In genomic region chr11:102146005-102146404, GRCm38 (mm10) we compare ENCODE assay signal across 8 mouse cellular contexts. TPM values are rescaled to one million over a fixed set of nuclear protein-coding genes. Genes with fewer than 3 reads are reported as not detected.
A peak's percentile ranks its signal among the peaks of the same experiment; 100 is the strongest.
DNase-seq lines count a peak whose midpoint lies in the region; ATAC-seq and TF ChIP-seq lines count a peak whose summit lies in the region.

No protein-coding gene starts in this region.

- ATAC-seq in midbrain, embryonic 11.5 days (ENCODE audit: low FRiP score): no peak
- no peak for ATAC-seq in midbrain, postnatal 0 days (ENCODE audit: low FRiP score)
- 0 out of 2 replicates have a peak, but pooled peaks have one; percentile 32 for ATAC-seq in stomach, embryonic 15.5 days (ENCODE audit: insufficient read depth, low FRiP score, low read depth)

- H3K36me3 ChIP-seq in midbrain, embryonic 11.5 days (ENCODE audit: control insufficient read depth, insufficient read depth, low read length): no peaks in the 10 kb centered on the region
- no peaks in the 10 kb centered on the region for H3K36me3 ChIP-seq in midbrain, postnatal 0 days (ENCODE audit: insufficient read depth, low read length)
- H3K36me3 ChIP-seq in stomach, embryonic 15.5 days: no peaks in the 10 kb centered on the region

- H3K9me3 ChIP-seq in midbrain, embryonic 11.5 days (ENCODE audit: control insufficient read depth, low read length): no peaks in the 10 kb centered on the region
- no peaks in the 10 kb centered on the region for H3K9me3 ChIP-seq in midbrain, postnatal 0 days (ENCODE audit: low read length)
- no peaks in the 10 kb centered on the region for H3K9me3 ChIP-seq in stomach, embryonic 15.5 days

- H3K9ac ChIP-seq in midbrain, embryonic 11.5 days (ENCODE audit: low read length): no peak overlapping the region
- H3K9ac ChIP-seq in midbrain, postnatal 0 days (replicated peaks; ENCODE audit: low read length, poor library complexity, severe bottlenecking): no peak overlapping the region
- H3K9ac ChIP-seq in stomach, embryonic 15.5 days: no peak overlapping the region

- no peak for TF ChIP-seq CTCF in midbrain, postnatal 0 days (IDR thresholded peaks at IDR 0.05)

- DNase-seq in adrenal gland, adult 2 months: peak; percentile 43
- DNase-seq in adrenal gland, adult 8-10 months: no peak
- peak; percentile 94 for DNase-seq in midbrain, embryonic 11.5 days (ENCODE audit: low spot score, missing footprints)
- DNase-seq in midbrain, postnatal 0 days (ENCODE audit: low spot score): no peak
- peak; percentile 36 to 65 for DNase-seq in kidney, postnatal 25 days
- DNase-seq in natural killer cell, adult 2 months (ENCODE audit: low spot score in 2 of 2): no peak
- no peak for DNase-seq in adipocyte (ENCODE audit: low spot score)

- H3K4me1 ChIP-seq in midbrain, embryonic 11.5 days (ENCODE audit: control insufficient read depth, insufficient read depth, low read length): 0 out of 2 replicates have a peak, but pooled peaks cover 9% of the 10 kb centered on the region
- H3K4me1 ChIP-seq in midbrain, postnatal 0 days (ENCODE audit: insufficient read depth, low read length): no peaks in the 10 kb centered on the region; the same call in 1 of the 2 replicates
- H3K4me1 ChIP-seq in stomach, embryonic 15.5 days: peaks cover 22% of the 10 kb centered on the region

- 4% methylated on average over 16 of the region's 16 CpGs for WGBS in midbrain, embryonic 11.5 days
- WGBS in midbrain, postnatal 0 days: 4% methylated on average over 16 of the region's 16 CpGs
- WGBS in stomach, embryonic 15.5 days: 6% methylated on average over 16 of the region's 16 CpGs

- H3K4me2 ChIP-seq in midbrain, embryonic 11.5 days: no peak overlapping the region
- no peak overlapping the region for H3K4me2 ChIP-seq in midbrain, postnatal 0 days (ENCODE audit: low read depth, low read length, poor library complexity, severe bottlenecking)
- H3K4me2 ChIP-seq in stomach, embryonic 15.5 days: peak overlapping the region; percentile 57

- no peak overlapping the region for H3K27ac ChIP-seq in midbrain, embryonic 11.5 days (ENCODE audit: low read depth, low read length)
- H3K27ac ChIP-seq in midbrain, postnatal 0 days (ENCODE audit: low read depth, low read length): no peak overlapping the region
- H3K27ac ChIP-seq in stomach, embryonic 15.5 days: no peak overlapping the region

- H3K27me3 ChIP-seq in midbrain, embryonic 11.5 days (ENCODE audit: control insufficient read depth, insufficient read depth, low read length): peaks cover 51% of the 10 kb centered on the region
- peaks cover 67% of the 10 kb centered on the region for H3K27me3 ChIP-seq in midbrain, postnatal 0 days (ENCODE audit: insufficient read depth, low read length)
- H3K27me3 ChIP-seq in stomach, embryonic 15.5 days (replicated peaks): peaks cover 48% of the 10 kb centered on the region

- peak overlapping the region; percentile 18 for H3K4me3 ChIP-seq in midbrain, embryonic 11.5 days (ENCODE audit: low read depth, low read length)
- no peak overlapping the region; the same call in 1 of the 2 replicates for H3K4me3 ChIP-seq in midbrain, postnatal 0 days (ENCODE audit: low read depth, low read length)
- peak overlapping the region; percentile 39 for H3K4me3 ChIP-seq in stomach, embryonic 15.5 days (replicated peaks)

RNA-seq across cellular contexts. Expression of gene Nags, which starts 0.7 kb away (rescaled TPM):
- 1 to 10 TPM in 1 of 2 experiments, under 1 TPM in 1; 0.29 to 1.8 TPM for total RNA-seq in adrenal gland, adult 2 months (2021)
- 0.34 and 1.1 TPM in 2 replicates for polyA plus RNA-seq in adrenal gland, adult 2 months (2012; rRNA removed)
- total RNA-seq in adrenal gland, adult 8-10 months (2022): 1 to 10 TPM in 2 of 4 experiments, under 1 TPM in 2; 0.20 to 3.0 (median 1.6) TPM
- polyA plus RNA-seq in midbrain, embryonic 11.5 days (2014; fragmentation: Nextera tagmentation; extraction: Ambion mirVana): not detected in 2 replicates
- total RNA-seq in midbrain, postnatal 0 days (2014; rRNA removed): 0.14 and 0.16 TPM in 2 replicates
- polyA plus RNA-seq in midbrain, postnatal 0 days (2015; fragmentation: Nextera tagmentation; extraction: Ambion mirVana): 0.09 and 0.11 TPM in 2 replicates
- 6.2 and 6.5 TPM in 2 replicates for polyA plus RNA-seq in stomach, embryonic 15.5 days (2015; fragmentation: Nextera tagmentation; extraction: Ambion mirVana)

RNA-seq across cellular contexts. Expression of gene Tmem101, which starts 10.2 kb away (rescaled TPM):
- total RNA-seq in adrenal gland, adult 2 months (2021): 10 to 100 TPM in 1 of 2 experiments, 1 to 10 TPM in 1; 7.9 to 16.5 TPM
- 23.9 and 26.8 TPM in 2 replicates for polyA plus RNA-seq in adrenal gland, adult 2 months (2012; rRNA removed)
- total RNA-seq in adrenal gland, adult 8-10 months (2022): 10 to 100 TPM; 18.0 to 21.8 (median 19.7) TPM
- 33.5 and 35.9 TPM in 2 replicates for polyA plus RNA-seq in midbrain, embryonic 11.5 days (2014; fragmentation: Nextera tagmentation; extraction: Ambion mirVana)
- total RNA-seq in midbrain, postnatal 0 days (2014; rRNA removed): 35.2 and 41.1 TPM in 2 replicates
- polyA plus RNA-seq in midbrain, postnatal 0 days (2015; fragmentation: Nextera tagmentation; extraction: Ambion mirVana): 42.4 and 44.4 TPM in 2 replicates
- polyA plus RNA-seq in stomach, embryonic 15.5 days (2015; fragmentation: Nextera tagmentation; extraction: Ambion mirVana): 28.0 and 28.3 TPM in 2 replicates

RNA-seq across cellular contexts. Expression of gene Pyy, which starts 38.4 kb away (rescaled TPM):
- not detected for total RNA-seq in adrenal gland, adult 2 months (2021)
- not detected in 2 replicates for polyA plus RNA-seq in adrenal gland, adult 2 months (2012; rRNA removed)
- total RNA-seq in adrenal gland, adult 8-10 months (2022): not detected
- 0.44 TPM in 1 of 2 replicates, not detected in the other for polyA plus RNA-seq in midbrain, embryonic 11.5 days (2014; fragmentation: Nextera tagmentation; extraction: Ambion mirVana)
- not detected in 2 replicates for total RNA-seq in midbrain, postnatal 0 days (2014; rRNA removed)
- not detected in 2 replicates for polyA plus RNA-seq in midbrain, postnatal 0 days (2015; fragmentation: Nextera tagmentation; extraction: Ambion mirVana)
- polyA plus RNA-seq in stomach, embryonic 15.5 days (2015; fragmentation: Nextera tagmentation; extraction: Ambion mirVana): 65.1 and 89.6 TPM in 2 replicates

RNA-seq across cellular contexts. Expression of gene Lsm12, which starts 39.1 kb away (rescaled TPM):
- 100 to 1,000 TPM in 1 of 2 experiments, 10 to 100 TPM in 1; 82.6 to 108 TPM for total RNA-seq in adrenal gland, adult 2 months (2021)
- polyA plus RNA-seq in adrenal gland, adult 2 months (2012; rRNA removed): 35.8 and 40.1 TPM in 2 replicates
- 10 to 100 TPM; 67.2 to 86.9 (median 81.0) TPM for total RNA-seq in adrenal gland, adult 8-10 months (2022)
- 73.5 and 74.8 TPM in 2 replicates for polyA plus RNA-seq in midbrain, embryonic 11.5 days (2014; fragmentation: Nextera tagmentation; extraction: Ambion mirVana)
- 77.7 and 86.2 TPM in 2 replicates for total RNA-seq in midbrain, postnatal 0 days (2014; rRNA removed)
- polyA plus RNA-seq in midbrain, postnatal 0 days (2015; fragmentation: Nextera tagmentation; extraction: Ambion mirVana): 130 and 147 TPM in 2 replicates
- 110 and 112 TPM in 2 replicates for polyA plus RNA-seq in stomach, embryonic 15.5 days (2015; fragmentation: Nextera tagmentation; extraction: Ambion mirVana)

RNA-seq across cellular contexts. Expression of gene G6pc3, which starts 43.4 kb away (rescaled TPM):
- total RNA-seq in adrenal gland, adult 2 months (2021): 100 to 1,000 TPM; 140 to 149 TPM
- 254 and 297 TPM in 2 replicates for polyA plus RNA-seq in adrenal gland, adult 2 months (2012; rRNA removed)
- 100 to 1,000 TPM; 143 to 173 (median 158) TPM for total RNA-seq in adrenal gland, adult 8-10 months (2022)
- polyA plus RNA-seq in midbrain, embryonic 11.5 days (2014; fragmentation: Nextera tagmentation; extraction: Ambion mirVana): 27.8 and 31.5 TPM in 2 replicates
- total RNA-seq in midbrain, postnatal 0 days (2014; rRNA removed): 43.1 and 68.5 TPM in 2 replicates
- 42.0 and 48.7 TPM in 2 replicates for polyA plus RNA-seq in midbrain, postnatal 0 days (2015; fragmentation: Nextera tagmentation; extraction: Ambion mirVana)
- polyA plus RNA-seq in stomach, embryonic 15.5 days (2015; fragmentation: Nextera tagmentation; extraction: Ambion mirVana): 29.6 and 32.1 TPM in 2 replicates

Comparison
In these comparisons a context has a peak if more than half of its experiments do, and no peak if none do; other contexts are left out.
1. DNase-seq: peak in adrenal gland, adult 2 months (single experiment), midbrain, embryonic 11.5 days (single experiment) and kidney, postnatal 25 days (2 of 2); none in adrenal gland, adult 8-10 months (single experiment), midbrain, postnatal 0 days (single experiment), natural killer cell, adult 2 months (0 of 2) and adipocyte (single experiment).
2. RNA of gene Pyy, which starts 38.4 kb away (polyA plus RNA-seq): 65.1 to 89.6 TPM in stomach, embryonic 15.5 days; 0.44 TPM in midbrain, embryonic 11.5 days, not detected in adrenal gland, adult 2 months and not detected in midbrain, postnatal 0 days; every median in the first group is over 10 times any median in the second.